Mouse (Mus musculus) spleen, postnatal 10 days (tissue): ENCODE results near the gene Tmem132a.

Source experiments
- DNase-seq, 2 experiments: peaks; one replicate each; pipeline ENCODE4 v3.0.0; 2021 to 2022; ENCODE audit warnings: low spot score in 2 of 2

Gene Tmem132a

DNA sequence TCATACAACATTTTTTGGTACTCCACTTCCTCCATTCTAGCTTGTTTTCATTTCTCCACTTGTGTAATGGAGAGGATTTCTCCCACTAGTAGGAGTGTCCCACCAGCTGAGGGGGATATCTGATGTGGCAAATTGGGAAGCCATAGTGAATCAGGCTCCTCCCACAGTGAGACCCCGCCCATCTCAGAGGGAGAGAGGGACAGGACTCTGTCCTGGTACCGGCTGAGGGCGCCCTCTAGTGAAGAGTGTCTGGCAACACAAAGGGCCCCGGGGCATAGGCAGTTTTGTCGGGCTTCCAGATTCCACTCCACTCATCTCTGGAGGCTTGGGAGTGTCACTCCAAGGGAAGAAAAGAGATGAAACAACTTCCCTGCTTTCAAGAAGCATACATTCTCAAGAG, 38.3 kb downstream of the Tmem132a start:
- DNase-seq, result peak; percentile 33 to 77

GRCm38 (mm10) chr19:10829436-10830175, 40.1 kb downstream of the Tmem132a start, which contains the start of gene Cd6:
Gene Cd6 (minus strand): TSS chr19:10830058.
- DNase-seq, result no peak

GRCm38 (mm10) chr19:10828321-10828720, 41.4 kb downstream of the Tmem132a start:
- DNase-seq, result no peak

DNA sequence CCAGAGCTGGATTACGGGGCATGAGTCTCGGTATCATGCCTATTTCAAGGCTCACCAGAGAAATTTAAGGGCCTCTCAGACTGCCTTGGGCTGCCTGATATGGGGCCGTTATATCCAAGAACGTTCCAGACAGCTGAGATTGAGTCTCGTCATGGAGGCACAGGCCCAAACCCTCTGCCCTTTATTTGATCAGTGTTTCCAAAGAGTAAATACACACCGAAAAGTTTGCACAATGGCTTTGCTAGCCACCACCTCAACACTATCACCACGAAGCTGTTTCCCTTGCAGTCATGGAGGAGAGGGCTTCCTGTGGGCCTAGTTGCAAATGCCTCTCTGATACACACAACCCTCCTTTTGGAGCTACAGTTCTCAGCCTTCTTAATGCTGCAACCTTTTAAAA, 45.7 kb downstream of the Tmem132a start:
- DNase-seq, result no peak

- DNase-seq, result no peak
These were observed 47.2 kb downstream of the Tmem132a start for GRCm38 (mm10) chr19:10822534-10822933.

DNA sequence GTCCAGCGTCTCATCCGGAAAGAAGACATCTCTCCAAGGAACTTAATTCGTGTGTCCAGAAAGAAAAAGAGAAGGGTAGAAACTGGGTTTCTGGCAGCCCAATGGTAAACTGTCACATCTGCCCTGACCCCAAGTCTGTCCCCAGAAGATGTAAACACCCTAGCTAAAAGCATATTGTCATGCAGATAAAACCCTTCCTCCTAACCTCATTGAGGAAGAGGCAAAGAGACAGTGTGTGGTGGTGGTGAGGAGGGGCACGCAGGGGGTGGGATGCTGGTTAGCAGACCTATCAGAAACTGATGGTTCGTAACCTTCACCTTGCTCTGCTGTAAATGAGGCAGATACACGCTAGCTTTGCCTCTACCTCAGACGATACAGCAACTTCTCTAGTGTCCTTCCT, 48.4 kb downstream of the Tmem132a start:
- no peak for DNase-seq

- DNase-seq, result no peak
These were observed 51.4 kb downstream of the Tmem132a start for GRCm38 (mm10) chr19:10818217-10818946.

DNA sequence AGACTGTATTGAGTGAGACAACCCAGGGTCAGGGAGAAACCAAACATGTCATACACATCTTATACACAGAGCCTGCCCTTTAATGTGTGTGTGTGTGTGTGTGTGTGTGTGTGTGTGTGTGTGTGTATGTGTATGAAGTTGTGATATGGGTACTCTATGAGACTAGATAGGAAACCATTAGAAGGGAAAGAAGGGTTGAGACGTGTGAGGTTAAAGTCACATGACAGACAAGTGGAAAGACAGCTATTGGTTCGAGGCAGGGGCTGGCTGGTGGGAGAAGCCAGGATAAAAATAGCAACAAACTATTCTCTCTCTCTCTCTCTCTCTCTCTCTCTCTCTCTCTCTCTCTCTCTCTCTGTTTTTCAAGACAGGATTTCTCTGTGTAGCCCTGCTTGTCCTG, 53.3 kb downstream of the Tmem132a start:
- no peak for DNase-seq

DNA sequence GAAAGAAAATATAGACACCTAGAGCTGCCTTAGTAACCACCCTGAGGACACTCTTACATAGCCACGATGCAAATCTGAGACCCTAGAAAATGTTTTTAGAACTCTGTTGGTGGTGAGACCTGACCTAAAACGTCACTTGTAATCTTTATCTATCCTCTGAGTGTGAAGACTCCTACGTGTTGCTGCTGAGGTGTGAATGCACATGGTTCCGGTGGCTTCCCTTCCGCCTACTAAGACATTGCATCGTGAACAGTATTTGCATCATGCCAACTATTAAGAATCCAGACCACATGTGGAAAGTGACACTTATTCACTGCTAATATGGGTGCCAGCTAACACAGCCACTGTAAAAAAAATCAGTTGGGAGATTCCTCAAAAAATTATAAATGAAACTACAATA, 53.9 kb downstream of the Tmem132a start:
- no peak for DNase-seq

DNA sequence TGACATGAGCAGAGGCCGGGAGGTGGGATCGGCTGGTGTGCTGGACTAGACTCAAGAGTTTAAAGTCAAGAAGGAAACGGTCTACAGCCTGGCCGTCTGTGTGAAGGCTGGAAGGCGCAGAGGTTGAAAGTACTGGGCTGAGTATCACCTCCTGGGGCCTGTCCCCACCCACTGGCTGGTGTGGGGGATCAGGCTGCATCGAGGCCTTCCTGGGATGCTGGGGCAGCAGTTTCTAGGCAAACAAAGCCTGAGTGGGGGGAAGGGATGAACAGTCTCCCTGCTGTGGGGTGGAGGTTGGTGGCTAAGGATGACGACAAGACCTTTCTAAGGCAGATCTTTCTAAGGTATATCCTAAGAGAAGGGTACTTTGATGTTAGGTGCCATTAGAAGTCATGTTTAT, 55.8 kb downstream of the Tmem132a start:
- no peak for DNase-seq

DNA sequence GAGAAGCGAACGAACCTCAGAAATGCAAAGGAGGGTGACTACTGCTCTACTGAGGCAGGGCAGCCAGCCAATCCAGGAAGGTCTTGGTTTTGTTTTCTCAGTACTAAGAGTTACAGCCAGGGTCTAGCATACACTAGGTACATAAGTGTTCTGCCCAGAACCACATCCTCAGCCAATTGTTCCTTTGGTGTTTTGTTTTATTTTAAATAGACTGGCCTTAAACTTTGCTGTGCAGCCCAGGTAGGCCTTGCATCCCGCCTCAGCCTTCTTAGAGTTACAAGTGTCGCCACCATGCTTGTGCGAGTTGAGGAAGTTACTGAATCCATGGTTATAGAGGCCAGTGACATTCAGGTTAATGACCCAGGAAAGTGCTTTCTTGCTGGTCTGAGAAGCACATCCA, 56.7 kb downstream of the Tmem132a start:
- no peak for DNase-seq

DNA sequence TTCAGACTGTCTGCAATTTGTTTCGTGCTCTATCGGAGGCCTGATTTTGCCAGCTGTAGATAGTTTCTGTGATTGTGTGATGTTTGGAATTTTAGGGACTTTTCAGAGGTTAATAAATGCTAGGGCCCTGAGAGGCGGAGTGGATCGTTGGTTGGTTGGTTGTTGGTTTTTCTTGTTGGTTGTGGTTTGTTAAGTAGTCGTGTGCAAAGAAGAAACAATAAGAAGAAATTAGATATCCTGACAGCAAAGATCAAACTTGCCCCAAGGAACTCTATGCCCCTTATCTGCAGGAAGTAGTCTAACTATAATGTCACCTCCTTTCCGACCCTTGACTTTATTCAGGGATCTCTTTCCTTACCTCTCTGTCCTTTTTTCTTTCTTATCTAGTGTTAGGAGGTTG, 58.3 kb downstream of the Tmem132a start:
- no peak for DNase-seq

- DNase-seq, result no peak
These were observed 59.6 kb downstream of the Tmem132a start for GRCm38 (mm10) chr19:10810176-10810492.

GRCm38 (mm10) chr19:10809428-10810175, 60.1 kb downstream of the Tmem132a start:
- no peak for DNase-seq

DNA sequence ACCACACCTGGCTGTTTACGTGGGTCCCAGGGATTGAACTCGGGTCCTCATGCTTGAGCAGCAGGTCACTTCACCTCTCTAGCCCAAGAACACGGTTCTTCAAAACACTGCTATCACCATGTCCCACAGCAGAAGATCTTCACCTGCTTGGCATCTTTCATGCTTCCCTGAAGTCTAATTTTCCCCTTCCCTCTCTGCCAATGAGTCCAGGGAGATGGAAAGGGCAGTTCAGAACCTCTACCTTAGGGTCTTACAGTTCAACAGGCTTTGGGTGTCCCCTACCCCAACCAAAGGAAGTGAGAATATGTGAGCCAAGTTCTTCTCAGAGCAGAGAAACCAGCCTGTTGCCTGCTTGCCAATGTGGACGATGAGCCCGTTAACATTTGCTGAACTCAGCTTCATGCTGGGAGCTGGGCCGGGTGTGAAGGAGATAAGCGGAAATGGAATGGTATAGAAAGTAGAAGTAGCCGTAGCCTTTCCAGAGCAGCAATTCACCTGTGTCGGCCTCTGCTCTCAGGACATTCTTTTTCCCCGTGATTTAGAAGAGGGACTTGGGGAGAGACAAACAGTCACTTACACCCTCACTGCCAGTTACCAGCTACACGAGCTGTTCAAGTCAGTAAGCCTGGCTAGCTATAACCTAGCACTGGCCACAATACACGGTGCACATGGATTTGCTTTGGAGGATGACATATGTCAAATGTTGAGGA, 61.1 kb downstream of the Tmem132a start:
- DNase-seq, result no peak
